Mouse (Mus musculus) myocyte (in vitro differentiated cells): ENCODE measurements around the gene Lrch4.

Experiments
- POLR2A ChIP-seq: IDR thresholded peaks from one replicate; pipeline ENCODE4 v1.6.1; 2011; ENCODE audit warnings: low read depth, mild to moderate bottlenecking, control low read depth, moderate library complexity; ENCODE audit not compliant: insufficient read length
- TCF3 ChIP-seq: IDR thresholded peaks from one replicate; pipeline ENCODE4 v1.6.1; 2011; ENCODE audit warnings: low read depth, control low read depth; ENCODE audit not compliant: insufficient read length

GRCm38 (mm10) chr5:137633397-137634084 lies 4.6 kb downstream of the Lrch4 start:
- TF ChIP-seq TCF3 (no peak), POLR2A (no peak)
